Mouse (Mus musculus) liver, adult 10 weeks (tissue): ENCODE data around the gene Cavin1. TPM values are rescaled to one million over a fixed set of nuclear protein-coding genes. Genes with fewer than 3 reads are reported as not detected.

Experiments used
- polyA plus RNA-seq: library from polyadenylated mRNA; stranded (reverse); fragments of 350-450 nt; fragmentation: Illumina TruSeq; extraction: RNeasy Lipid Tissue Mini Kit (QIAGEN cat#74804); gene quantifications from one replicate; pipeline ENCODE4 v1.2.3, GENCODE M21; 2014; ENCODE audit warnings: low read depth, low replicate concordance

The Cavin1 gene
- 3.3 TPM for polyA plus RNA-seq

DNA sequence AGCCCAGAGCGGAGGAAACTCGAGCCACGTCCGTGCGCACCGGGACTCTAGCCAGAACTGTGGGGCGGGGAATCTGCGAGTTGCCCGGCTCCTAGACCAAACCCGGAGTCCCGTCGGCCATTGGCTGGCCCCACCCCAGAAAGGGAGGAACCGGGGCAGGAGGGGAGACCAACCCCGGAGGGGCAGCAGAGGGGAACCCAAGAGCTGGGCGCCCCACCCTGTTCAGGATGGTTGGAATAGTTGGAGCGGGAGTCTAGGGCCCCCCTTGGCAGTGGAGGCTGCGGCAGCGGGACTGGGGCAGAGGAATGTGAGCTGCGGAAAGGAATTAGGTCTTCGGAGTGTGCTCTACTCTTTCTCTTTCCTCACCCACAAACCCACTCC is at the start of gene Cavin1:
Cavin1 (minus strand) TSS at position 331 of the 381 bp plus-strand sequence.

DNA sequence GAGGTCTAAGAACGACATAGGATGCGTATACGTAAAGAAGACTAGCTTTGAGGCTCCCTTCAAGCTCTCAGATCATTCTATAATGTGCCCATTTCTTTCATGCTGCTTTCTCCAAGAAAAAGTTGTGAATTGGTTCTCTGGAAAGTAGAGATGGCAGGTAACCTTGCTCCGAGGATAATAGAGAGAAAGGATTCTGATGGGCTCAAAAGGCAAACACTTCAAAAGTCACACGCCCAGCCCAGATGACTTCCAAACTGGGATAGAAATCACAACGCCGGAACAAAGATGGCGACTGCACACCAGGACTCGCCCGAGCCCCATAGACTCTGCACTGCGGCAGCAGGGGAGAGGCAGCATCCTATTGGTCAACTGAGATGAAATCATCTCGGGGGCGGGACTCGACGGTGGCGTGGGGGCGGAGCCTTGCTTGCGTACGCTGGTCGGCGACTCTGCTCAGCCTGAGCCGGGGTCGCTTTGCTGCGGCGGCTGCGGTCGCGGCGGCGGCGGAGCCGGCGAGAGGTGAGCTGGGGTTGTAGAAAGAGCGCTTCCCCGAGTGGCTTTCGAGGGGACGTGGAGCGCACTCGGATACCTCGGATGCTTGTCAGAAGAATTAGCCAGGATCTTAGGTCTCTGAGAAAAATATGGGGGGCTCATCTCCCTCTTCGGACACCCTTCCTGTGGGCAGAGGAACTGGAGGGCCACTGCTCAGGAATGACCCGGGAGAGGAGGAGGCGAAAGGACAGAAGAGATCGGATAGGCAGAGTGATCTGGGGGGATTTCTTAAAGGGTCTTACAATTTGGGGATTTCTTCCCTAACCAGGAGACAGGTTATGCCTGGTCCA is 38.6 kb upstream of the Cavin1 start, which contains the start of gene Atp6v0a1:
Atp6v0a1 (plus strand) TSS at position 407 of the 842 bp plus-strand sequence.

DNA sequence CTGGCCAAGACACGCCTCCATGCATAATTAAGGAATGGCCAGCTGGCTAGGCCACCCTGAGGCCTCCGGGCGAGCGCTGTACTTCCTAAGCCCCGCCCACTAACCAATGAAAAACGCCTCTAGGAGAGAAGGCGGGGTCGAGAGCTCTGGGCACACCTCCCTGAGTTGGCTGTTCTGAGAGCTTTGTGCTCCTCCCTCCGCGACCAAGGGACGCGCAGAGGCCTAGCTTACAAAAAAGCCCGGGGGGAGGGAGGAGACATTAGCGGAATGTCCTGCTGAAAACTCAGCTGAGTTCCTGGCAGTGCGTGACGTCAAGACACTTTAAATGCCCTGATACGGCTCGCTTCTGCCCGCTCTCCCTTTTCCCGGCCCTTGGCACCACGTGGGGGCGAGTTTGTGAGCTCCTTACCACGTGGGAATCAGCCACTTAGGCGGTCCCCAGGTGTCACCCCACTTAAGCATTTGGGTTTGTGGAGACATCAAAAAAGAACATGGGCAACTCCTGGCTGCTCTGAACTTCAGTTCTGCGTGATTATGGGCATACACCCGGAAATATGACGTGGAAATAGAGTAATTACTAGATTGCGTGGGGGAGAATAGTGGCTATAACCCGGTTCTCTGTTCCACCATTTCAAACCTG is 31.1 kb downstream of the Cavin1 start, which contains the start of gene Stat3:
Stat3 (minus strand) TSS at position 29 of the 640 bp plus-strand sequence.

Other genes with a start within 250 kb of the Cavin1 start
- gene Rab5c, start 232.7 kb downstream of the Cavin1 start, polyA plus RNA-seq, result 26.6 TPM
- gene Kcnh4, start 210.9 kb downstream of the Cavin1 start, polyA plus RNA-seq, result not detected
- not detected for gene Hcrt, start 208.0 kb downstream of the Cavin1 start, polyA plus RNA-seq
- gene Ghdc, start 199.9 kb downstream of the Cavin1 start, polyA plus RNA-seq, result 2.0 TPM
- gene Stat5b, start 120.2 kb downstream of the Cavin1 start, polyA plus RNA-seq, result 12.6 TPM
- gene Stat5a, start 111.5 kb downstream of the Cavin1 start, polyA plus RNA-seq, result 3.6 TPM
- 25.1 TPM for gene Stat3, start 31.3 kb downstream of the Cavin1 start, polyA plus RNA-seq
- 23.9 TPM for gene Atp6v0a1, start 38.6 kb upstream of the Cavin1 start, polyA plus RNA-seq
- gene Naglu, start 99.1 kb upstream of the Cavin1 start, polyA plus RNA-seq, result 1.4 TPM
- gene Hsd17b1, start 107.5 kb upstream of the Cavin1 start, polyA plus RNA-seq, result not detected
- gene Coasy, start 111.7 kb upstream of the Cavin1 start, polyA plus RNA-seq, result 11.6 TPM
- 40.8 TPM for gene Mlx, start 116.4 kb upstream of the Cavin1 start, polyA plus RNA-seq
- gene Psmc3ip, start 124.5 kb upstream of the Cavin1 start, polyA plus RNA-seq, result not detected
- gene Retreg3, start 149.0 kb upstream of the Cavin1 start, polyA plus RNA-seq, result 43.4 TPM
- gene Tubg1, start 149.1 kb upstream of the Cavin1 start, polyA plus RNA-seq, result 1.6 TPM
- gene Tubg2, start 185.0 kb upstream of the Cavin1 start, polyA plus RNA-seq, result not detected
- 0.08 TPM for gene Cntnap1, start 199.6 kb upstream of the Cavin1 start, polyA plus RNA-seq
- not detected for gene Plekhh3, start 200.5 kb upstream of the Cavin1 start, polyA plus RNA-seq
- not detected for gene Ccr10, start 204.6 kb upstream of the Cavin1 start, polyA plus RNA-seq